Mouse (Mus musculus): ENCODE results near the gene 2310034G01Rik.
A peak's percentile ranks its signal among the peaks of the same experiment; 100 is the strongest.

2310034G01Rik gene

GRCm38 (mm10) chr19:46314872-46315742 lies 35.0 kb downstream of the 2310034G01Rik start:
- no peak for DNase-seq (ENCODE audit: low read depth, low spot score)

- no peak for DNase-seq (ENCODE audit: low read depth, low spot score)
Measured at GRCm38 (mm10) chr19:46314151-46314601, 35.9 kb downstream of the 2310034G01Rik start.

GRCm38 (mm10) chr19:46313591-46313990 lies 36.5 kb downstream of the 2310034G01Rik start:
- DNase-seq (ENCODE audit: low read depth, low spot score) = no peak

GRCm38 (mm10) chr19:46313116-46313515 lies 37.0 kb downstream of the 2310034G01Rik start:
- no peak for DNase-seq (ENCODE audit: low read depth, low spot score)

GRCm38 (mm10) chr19:46312566-46312965 lies 37.5 kb downstream of the 2310034G01Rik start:
- no peak for DNase-seq (ENCODE audit: low read depth, low spot score)

GRCm38 (mm10) chr19:46311341-46311740 lies 38.8 kb downstream of the 2310034G01Rik start:
- no peak for DNase-seq (ENCODE audit: low read depth, low spot score)

- no peak for DNase-seq (ENCODE audit: low read depth, low spot score)
Measured at GRCm38 (mm10) chr19:46310312-46310865, 39.7 kb downstream of the 2310034G01Rik start.

GRCm38 (mm10) chr19:46309651-46310305 lies 40.3 kb downstream of the 2310034G01Rik start:
- no peak for DNase-seq (ENCODE audit: low read depth, low spot score)

GRCm38 (mm10) chr19:46308706-46309435 lies 41.2 kb downstream of the 2310034G01Rik start:
- DNase-seq (ENCODE audit: low read depth, low spot score) = peak; percentile 84

- DNase-seq (ENCODE audit: low read depth, low spot score) = no peak
Measured at GRCm38 (mm10) chr19:46308303-46308702, 41.8 kb downstream of the 2310034G01Rik start.

- DNase-seq (ENCODE audit: low read depth, low spot score) = no peak
Measured at GRCm38 (mm10) chr19:46307781-46308180, 42.3 kb downstream of the 2310034G01Rik start.

- DNase-seq (ENCODE audit: low read depth, low spot score) = no peak
Measured at GRCm38 (mm10) chr19:46306751-46307289, 43.3 kb downstream of the 2310034G01Rik start.

GRCm38 (mm10) chr19:46306268-46306610 lies 43.9 kb downstream of the 2310034G01Rik start:
- no peak for DNase-seq (ENCODE audit: low read depth, low spot score)

- no peak for DNase-seq (ENCODE audit: low read depth, low spot score)
Measured at GRCm38 (mm10) chr19:46305432-46306267, 44.5 kb downstream of the 2310034G01Rik start.

GRCm38 (mm10) chr19:46304908-46305333 lies 45.2 kb downstream of the 2310034G01Rik start:
- DNase-seq (ENCODE audit: low read depth, low spot score) = no peak

GRCm38 (mm10) chr19:46304216-46304841 lies 45.8 kb downstream of the 2310034G01Rik start, which contains the start of gene Nfkb2:
Gene Nfkb2 (plus strand): TSS chr19:46304320.
- DNase-seq (ENCODE audit: low read depth, low spot score) = peak; percentile 83

GRCm38 (mm10) chr19:46303251-46304215 lies 46.6 kb downstream of the 2310034G01Rik start:
- no peak for DNase-seq (ENCODE audit: low read depth, low spot score)

GRCm38 (mm10) chr19:46302551-46302950 lies 47.6 kb downstream of the 2310034G01Rik start:
- no peak for DNase-seq (ENCODE audit: low read depth, low spot score)

All from WW6 (cell line).